Mouse (Mus musculus): Measurements from ENCODE around the gene Lmo7.

Lmo7 gene

GRCm38 (mm10) chr14:101946711-101947516, 217.2 kb downstream of the Lmo7 start:
- peak; percentile 30 for DNase-seq (ENCODE audit: low read depth, low spot score)

GRCm38 (mm10) chr14:101949114-101949513, 219.4 kb downstream of the Lmo7 start:
- DNase-seq (ENCODE audit: low read depth, low spot score), result peak; percentile 25

GRCm38 (mm10) chr14:101951107-101951506, 221.3 kb downstream of the Lmo7 start:
- DNase-seq (ENCODE audit: low read depth, low spot score), result no peak

- DNase-seq (ENCODE audit: low read depth, low spot score), result no peak
Measured at GRCm38 (mm10) chr14:101953793-101954468, 224.2 kb downstream of the Lmo7 start.

- DNase-seq (ENCODE audit: low read depth, low spot score), result no peak
Measured at GRCm38 (mm10) chr14:101964381-101964780, 234.6 kb downstream of the Lmo7 start.

GRCm38 (mm10) chr14:101964956-101965355, 235.2 kb downstream of the Lmo7 start:
- DNase-seq (ENCODE audit: low read depth, low spot score), result no peak

- DNase-seq (ENCODE audit: low read depth, low spot score), result no peak
Measured at GRCm38 (mm10) chr14:101972764-101973163, 243.0 kb downstream of the Lmo7 start.

GRCm38 (mm10) chr14:101973171-101973570, 243.4 kb downstream of the Lmo7 start:
- no peak for DNase-seq (ENCODE audit: low read depth, low spot score)

- no peak for DNase-seq (ENCODE audit: low read depth, low spot score)
Measured at GRCm38 (mm10) chr14:101976021-101976685, 246.4 kb downstream of the Lmo7 start.
